Mouse (Mus musculus): ENCODE measurements at regions not wholly inside any gene's neighbourhood (a gene's known extent, or its start where the extent isn't known, plus 50 kb on each side); places are given as distances from the start of the nearest gene placed in this dataset.

DNA sequence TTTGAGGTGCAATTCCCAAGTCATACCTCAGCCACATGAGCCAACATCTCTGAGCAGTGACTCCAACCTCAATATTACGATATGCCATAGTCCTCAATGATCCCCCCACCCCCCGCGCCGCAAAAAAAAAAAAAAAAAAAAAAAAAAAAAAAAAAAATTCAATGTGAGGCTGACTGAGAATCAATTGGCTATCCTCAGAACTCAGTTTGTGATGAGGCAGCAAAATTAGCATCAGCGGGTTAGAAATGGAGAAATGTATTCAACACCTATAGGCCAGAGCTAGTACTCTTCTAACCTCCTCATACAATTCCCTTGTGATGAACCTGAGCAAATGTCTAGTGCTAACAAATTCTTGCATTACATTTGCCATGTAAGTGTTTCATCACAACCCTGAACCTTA is 504.5 kb upstream of the C030005K15Rik start:
- TF ChIP-seq CTCF (IDR thresholded peaks at IDR 0.05; ENCODE audit: low read depth) (no peak), EP300 (optimal IDR thresholded peaks at IDR 0.05) (no peak)
